In the genomic region with DNA sequence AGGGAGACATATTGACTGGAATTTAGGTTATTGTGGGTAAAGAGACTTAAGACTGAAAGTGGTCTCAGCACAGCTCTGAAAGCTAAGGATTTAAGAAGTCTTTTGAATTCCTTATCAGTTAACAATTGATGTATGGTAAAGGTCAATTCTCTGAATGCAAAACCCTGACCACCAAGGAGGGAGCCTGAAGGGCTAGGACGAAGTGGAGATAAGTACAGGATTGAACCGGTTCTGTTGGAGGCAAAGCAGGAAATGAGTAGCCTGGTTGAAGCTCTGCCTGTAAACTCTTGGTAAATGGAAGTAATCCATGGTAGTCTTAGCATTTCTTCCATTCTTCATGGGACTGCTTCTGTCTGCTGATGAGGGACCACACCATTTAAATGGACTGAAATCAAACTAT, we compare ENCODE assay signal across 11 mouse cellular contexts.
"Had no signal": no experiment of that assay in that cellular context is flagged by ENCODE, and none has a peak within 500 bp of the region (broad histone marks: within the 10 kb centered on the region; RNA-seq: fewer than 3 reads in every experiment).

No protein-coding gene starts in this region.

- H3K27me3 ChIP-seq: liver, embryonic 15.5 days; midbrain, embryonic 12.5 days had no signal

- H3K36me3 ChIP-seq: limb, embryonic 10.5 days; liver, embryonic 15.5 days; midbrain, embryonic 12.5 days had no signal

- H3K9me3 ChIP-seq: limb, embryonic 10.5 days; liver, embryonic 15.5 days; midbrain, embryonic 12.5 days had no signal

- H3K27ac ChIP-seq: limb, embryonic 10.5 days; liver, embryonic 15.5 days; midbrain, embryonic 12.5 days had no signal

- H3K4me3 ChIP-seq: limb, embryonic 10.5 days; liver, embryonic 15.5 days; midbrain, embryonic 12.5 days had no signal

- H3K4me1 ChIP-seq: limb, embryonic 10.5 days; midbrain, embryonic 12.5 days had no signal

- H3K9ac ChIP-seq: liver, embryonic 15.5 days; midbrain, embryonic 12.5 days had no signal

- DNase-seq: kidney, postnatal 10 days; lung, adult 2 months; lung, postnatal 36 days; right cerebral cortex, postnatal 14 days; thymus, postnatal 36 days had no signal

- H3K4me2 ChIP-seq: liver, embryonic 11.5 days; liver, embryonic 15.5 days; midbrain, embryonic 12.5 days had no signal

- ATAC-seq: lung, postnatal 0 days; midbrain, embryonic 16.5 days had no signal
